Mouse (Mus musculus): ENCODE data around the gene Olfr427.

- TF ChIP-seq POLR2A (IDR thresholded peaks at IDR 0.05; ENCODE audit: low read depth, low read length) (no peak), CTCF (conservative IDR thresholded peaks at IDR 0.05; ENCODE audit: insufficient read depth, insufficient read length, low read depth, low read length) (no peak)
Measured at GRCm38 (mm10) chr1:174052981-174053380, 43.7 kb upstream of the Olfr427 start.

Measured in kidney, adult 2 months (tissue).